Mouse (Mus musculus): ENCODE data around the gene Gal3st4. TPM values are rescaled to one million over a fixed set of nuclear protein-coding genes. Genes with fewer than 3 reads are reported as not detected.

Gene Gal3st4
- polyA plus RNA-seq, 1 experiment from 2014 or later, result 4.5 TPM

DNA sequence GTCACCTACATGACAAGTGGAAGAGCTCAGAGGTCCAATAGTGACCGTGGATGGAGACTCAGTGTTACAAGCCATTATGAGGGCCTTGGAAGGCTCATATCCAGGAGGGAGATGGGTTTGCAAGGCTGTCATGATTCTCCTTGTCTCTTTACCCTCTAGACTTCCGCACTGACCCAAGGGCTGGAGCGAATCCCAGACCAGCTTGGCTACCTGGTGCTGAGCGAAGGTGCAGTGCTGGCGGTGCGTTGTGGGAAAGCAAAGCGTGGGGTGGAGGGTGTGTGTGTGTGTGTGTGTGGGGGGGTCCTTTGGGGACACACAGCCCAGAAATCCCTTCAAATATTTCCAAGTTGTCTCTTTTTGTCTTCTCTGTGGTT is 16.6 kb downstream of the Gal3st4 start:
- H3K9me3 ChIP-seq (ENCODE audit: control insufficient read depth, low read length), result no peaks in the 10 kb centered on the region
- peak overlapping the region; percentile 78 for H3K27ac ChIP-seq (replicated peaks)
- peak overlapping the region; percentile 70 for H3K9ac ChIP-seq (ENCODE audit: low read length)
- 0 out of 2 replicates have a peak, but pooled peaks cover 5% of the 10 kb centered on the region for H3K4me1 ChIP-seq (replicated peaks; ENCODE audit: control insufficient read depth, insufficient read depth)
- peak overlapping the region; percentile 74 for H3K4me3 ChIP-seq (ENCODE audit: low read depth, low read length)
- no peaks in the 10 kb centered on the region for H3K27me3 ChIP-seq (ENCODE audit: control insufficient read depth, insufficient read depth, low read length)
- peak overlapping the region; percentile 84 for H3K4me2 ChIP-seq (replicated peaks; ENCODE audit: low read depth)
- 12% methylated on average over 7 of the region's 7 CpGs for WGBS
- peaks cover 10% of the 10 kb centered on the region; the same call in 1 of the 2 replicates for H3K36me3 ChIP-seq (ENCODE audit: control insufficient read depth, insufficient read depth, low read length)
- 0 out of 2 replicates have a peak, but pooled peaks have one; percentile 2 for ATAC-seq (ENCODE audit: low FRiP score, low TSS enrichment)
- no peak for TF ChIP-seq CTCF (IDR thresholded peaks at IDR 0.05; ENCODE audit: low read depth)
- no peak for TF ChIP-seq EP300 (optimal IDR thresholded peaks at IDR 0.05)
- DNase-seq (ENCODE audit: low spot score), result no peak

GRCm38 (mm10) chr5:138255353-138256093 is 17.1 kb downstream of the Gal3st4 start, which contains the start of gene Lamtor4:
Lamtor4 (plus strand) TSS chr5:138255482.
- Histone ChIP-seq H3K4me1 (replicated peaks; ENCODE audit: control insufficient read depth, insufficient read depth) (0 out of 2 replicates have a peak, but pooled peaks cover 5% of the 10 kb centered on the region), H3K4me3 (ENCODE audit: low read depth, low read length) (peak within 1 kb of the TSS; percentile 74), H3K4me2 (replicated peaks; ENCODE audit: low read depth) (peak within 1 kb of the TSS; percentile 84), H3K27ac (replicated peaks) (peak within 1 kb of the TSS; percentile 78), H3K9ac (ENCODE audit: low read length) (peak within 1 kb of the TSS; percentile 70), H3K27me3 (ENCODE audit: control insufficient read depth, insufficient read depth, low read length) (no peaks in the 10 kb centered on the region), H3K9me3 (ENCODE audit: control insufficient read depth, low read length) (no peaks in the 10 kb centered on the region), H3K36me3 (ENCODE audit: control insufficient read depth, insufficient read depth, low read length) (peaks cover 10% of the 10 kb centered on the region; the same call in 1 of the 2 replicates)
- under 1% methylated on average over 38 of the region's 38 CpGs for WGBS
- peak; percentile 95 for DNase-seq (ENCODE audit: low spot score)
- ATAC-seq (ENCODE audit: low FRiP score, low TSS enrichment), result peak; percentile 100
- no peak for TF ChIP-seq EP300 (optimal IDR thresholded peaks at IDR 0.05)
- peak; percentile 33 for TF ChIP-seq CTCF (IDR thresholded peaks at IDR 0.05; ENCODE audit: low read depth)

- 89% methylated on average over 3 of the region's 3 CpGs for WGBS
Observed at GRCm38 (mm10) chr5:138253061-138253460, 19.6 kb downstream of the Gal3st4 start.

DNA sequence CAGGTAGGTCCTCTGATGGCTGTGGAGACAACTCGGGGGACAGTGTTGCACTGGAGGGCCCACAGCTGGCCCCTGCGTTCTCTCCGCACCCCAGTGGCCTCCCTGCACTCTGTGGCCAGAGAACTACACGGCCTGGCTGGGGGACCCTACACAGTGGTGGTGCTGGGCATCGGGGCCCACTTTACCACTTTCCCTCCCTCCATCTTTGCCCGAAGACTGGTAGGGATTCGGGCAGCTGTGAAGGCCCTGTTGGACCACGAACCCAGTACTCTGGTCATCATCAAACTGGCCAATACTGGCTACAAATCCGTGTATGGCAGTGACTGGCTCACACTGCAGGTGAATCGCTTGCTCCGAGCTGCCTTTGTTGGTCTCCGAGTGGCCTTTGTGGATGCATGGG is 21.5 kb downstream of the Gal3st4 start:
- Histone ChIP-seq H3K27me3 (ENCODE audit: control insufficient read depth, insufficient read depth, low read length) (no peaks in the 10 kb centered on the region), H3K4me1 (replicated peaks; ENCODE audit: control insufficient read depth, insufficient read depth) (0 out of 2 replicates have a peak, but pooled peaks cover 2% of the 10 kb centered on the region), H3K9me3 (ENCODE audit: control insufficient read depth, low read length) (no peaks in the 10 kb centered on the region), H3K4me3 (ENCODE audit: low read depth, low read length) (no peak overlapping the region), H3K27ac (replicated peaks) (no peak overlapping the region), H3K9ac (ENCODE audit: low read length) (no peak overlapping the region), H3K4me2 (replicated peaks; ENCODE audit: low read depth) (no peak overlapping the region), H3K36me3 (ENCODE audit: control insufficient read depth, insufficient read depth, low read length) (no peaks in the 10 kb centered on the region)
- TF ChIP-seq CTCF (IDR thresholded peaks at IDR 0.05; ENCODE audit: low read depth) (no peak), EP300 (optimal IDR thresholded peaks at IDR 0.05) (no peak)
- DNase-seq (ENCODE audit: low spot score) (no peak), ATAC-seq (ENCODE audit: low FRiP score, low TSS enrichment) (no peak)
- 88% methylated on average over 12 of the region's 12 CpGs for WGBS

More at GRCm38 (mm10) chr5:138253061-138253460, 19.6 kb downstream of the Gal3st4 start:
- H3K9ac ChIP-seq (ENCODE audit: low read length), result no peak overlapping the region
- ATAC-seq (ENCODE audit: low FRiP score, low TSS enrichment), result no peak
- TF ChIP-seq EP300 (optimal IDR thresholded peaks at IDR 0.05), result no peak
- peak; percentile 16; the same call in 1 of the 2 replicates for TF ChIP-seq CTCF (IDR thresholded peaks at IDR 0.05; ENCODE audit: low read depth)
- H3K4me3 ChIP-seq (ENCODE audit: low read depth, low read length), result no peak overlapping the region
- DNase-seq (ENCODE audit: low spot score), result no peak
- no peaks in the 10 kb centered on the region for H3K27me3 ChIP-seq (ENCODE audit: control insufficient read depth, insufficient read depth, low read length)
- no peak overlapping the region for H3K4me2 ChIP-seq (replicated peaks; ENCODE audit: low read depth)
- H3K9me3 ChIP-seq (ENCODE audit: control insufficient read depth, low read length), result no peaks in the 10 kb centered on the region
- no peak overlapping the region for H3K27ac ChIP-seq (replicated peaks)
- H3K36me3 ChIP-seq (ENCODE audit: control insufficient read depth, insufficient read depth, low read length), result no peaks in the 10 kb centered on the region
- 0 out of 2 replicates have a peak, but pooled peaks cover 5% of the 10 kb centered on the region for H3K4me1 ChIP-seq (replicated peaks; ENCODE audit: control insufficient read depth, insufficient read depth)

- Histone ChIP-seq H3K27me3 (ENCODE audit: control insufficient read depth, insufficient read depth, low read length) (no peaks in the 10 kb centered on the region), H3K4me2 (replicated peaks; ENCODE audit: low read depth) (no peak overlapping the region), H3K9me3 (ENCODE audit: control insufficient read depth, low read length) (no peaks in the 10 kb centered on the region), H3K36me3 (ENCODE audit: control insufficient read depth, insufficient read depth, low read length) (no peaks in the 10 kb centered on the region), H3K4me3 (ENCODE audit: low read depth, low read length) (no peak overlapping the region), H3K27ac (replicated peaks) (no peak overlapping the region), H3K9ac (ENCODE audit: low read length) (no peak overlapping the region), H3K4me1 (replicated peaks; ENCODE audit: control insufficient read depth, insufficient read depth) (no peaks in the 10 kb centered on the region)
- TF ChIP-seq EP300 (optimal IDR thresholded peaks at IDR 0.05) (no peak), CTCF (IDR thresholded peaks at IDR 0.05; ENCODE audit: low read depth) (no peak)
- ATAC-seq (ENCODE audit: low FRiP score, low TSS enrichment) (peak; percentile 42; the same call in 1 of the 2 replicates), DNase-seq (ENCODE audit: low spot score) (no peak)
- WGBS, result 30% methylated on average over 2 of the region's 2 CpGs
Observed at GRCm38 (mm10) chr5:138241511-138241910, 31.1 kb downstream of the Gal3st4 start.

- DNase-seq (ENCODE audit: low spot score) (no peak), ATAC-seq (ENCODE audit: low FRiP score, low TSS enrichment) (no peak)
- H3K27me3 ChIP-seq (ENCODE audit: control insufficient read depth, insufficient read depth, low read length), result no peaks in the 10 kb centered on the region
- no peak overlapping the region for H3K9ac ChIP-seq (ENCODE audit: low read length)
- H3K4me1 ChIP-seq (replicated peaks; ENCODE audit: control insufficient read depth, insufficient read depth), result no peaks in the 10 kb centered on the region
- H3K9me3 ChIP-seq (ENCODE audit: control insufficient read depth, low read length), result no peaks in the 10 kb centered on the region
- TF ChIP-seq EP300 (optimal IDR thresholded peaks at IDR 0.05) (no peak), CTCF (IDR thresholded peaks at IDR 0.05; ENCODE audit: low read depth) (no peak)
- no peak overlapping the region for H3K4me2 ChIP-seq (replicated peaks; ENCODE audit: low read depth)
- no peaks in the 10 kb centered on the region for H3K36me3 ChIP-seq (ENCODE audit: control insufficient read depth, insufficient read depth, low read length)
- H3K4me3 ChIP-seq (ENCODE audit: low read depth, low read length), result no peak overlapping the region
- H3K27ac ChIP-seq (replicated peaks), result no peak overlapping the region
Observed at GRCm38 (mm10) chr5:138234224-138234623, 38.4 kb downstream of the Gal3st4 start.
